Mouse (Mus musculus): ENCODE data around the gene Tmeff1.

Tmeff1 gene

DNA sequence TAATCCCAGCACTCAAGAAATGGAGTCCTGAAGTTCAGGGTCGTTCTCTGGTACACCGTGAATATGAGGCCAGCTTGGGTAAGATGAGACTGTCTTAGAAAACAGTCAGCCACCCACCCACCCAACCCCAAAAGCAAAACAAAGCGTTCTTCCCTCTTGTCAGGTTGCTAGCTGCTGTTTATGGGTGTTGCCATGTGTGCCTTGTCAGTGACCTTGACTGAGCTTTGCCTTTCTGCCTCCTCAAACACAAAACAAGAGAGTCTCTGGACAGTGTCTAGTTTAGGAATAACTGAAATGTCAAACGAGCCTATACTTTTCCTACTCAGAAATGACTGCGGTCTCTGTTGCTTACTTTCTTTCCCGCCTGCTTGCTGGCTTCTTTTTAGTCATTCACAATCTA lies 37.3 kb downstream of the Tmeff1 start:
- no peak for DNase-seq (ENCODE audit: low spot score)

DNA sequence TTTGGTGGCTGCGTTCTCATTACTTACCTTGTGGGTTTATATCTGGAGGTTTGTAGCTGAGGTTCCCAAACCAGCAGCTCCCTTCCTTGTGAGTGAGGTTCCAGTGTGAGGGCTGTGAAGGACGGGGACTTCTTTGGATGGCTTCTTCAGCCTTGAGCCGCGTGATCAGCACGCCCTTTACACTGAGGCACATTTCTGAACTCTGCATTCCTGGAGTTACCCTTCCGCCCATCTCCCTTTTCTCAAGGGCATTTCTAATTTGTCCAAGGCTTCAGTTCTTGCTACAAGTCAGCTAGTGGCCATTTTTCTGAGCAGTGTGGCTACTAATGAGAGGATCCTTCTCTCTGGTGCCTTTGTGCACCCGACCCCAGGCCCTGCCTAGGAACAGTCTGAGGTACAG lies 38.0 kb downstream of the Tmeff1 start:
- no peak for DNase-seq (ENCODE audit: low spot score)

- no peak for DNase-seq (ENCODE audit: low spot score)
Measured at GRCm38 (mm10) chr4:48624961-48625360, 40.0 kb downstream of the Tmeff1 start.

DNA sequence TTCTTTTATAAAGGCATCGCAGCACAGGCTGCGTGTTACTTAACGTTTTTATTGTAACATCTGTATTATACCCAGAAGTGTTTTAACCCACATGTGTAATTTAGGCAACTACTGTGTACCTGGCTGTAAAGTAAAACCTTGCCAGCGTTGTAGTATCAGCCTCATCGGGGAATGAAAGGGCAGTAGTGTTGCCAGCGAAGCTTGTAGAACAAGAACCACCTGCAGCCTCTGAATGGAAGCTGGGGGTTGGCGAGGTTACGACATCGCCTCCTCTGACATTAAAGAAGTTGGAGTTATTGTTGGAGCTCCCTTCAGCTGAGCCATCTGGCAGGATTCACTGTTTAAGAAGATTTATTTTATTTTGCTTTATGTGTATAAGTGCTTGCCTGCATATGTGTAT lies 40.9 kb downstream of the Tmeff1 start:
- DNase-seq (ENCODE audit: low spot score) = no peak

DNA sequence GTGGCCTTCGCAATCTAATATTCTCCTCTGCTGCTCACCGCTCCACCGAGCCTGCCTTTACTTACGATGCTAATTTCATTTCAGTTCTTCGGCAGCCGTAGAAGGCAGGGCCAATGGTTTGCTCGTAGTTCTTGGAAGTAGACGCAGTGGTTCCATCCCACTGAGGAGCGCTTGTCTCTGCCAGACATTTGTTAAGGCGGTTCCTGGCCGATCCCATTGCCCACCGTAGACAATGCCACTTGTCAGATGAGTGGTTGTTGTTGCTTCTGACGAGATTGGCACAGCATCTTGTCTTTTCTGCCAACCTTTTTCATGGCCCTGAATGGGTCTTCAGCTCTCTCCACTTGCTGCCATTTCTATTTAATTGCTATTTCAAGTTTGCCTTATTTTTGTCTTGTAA lies 44.5 kb downstream of the Tmeff1 start:
- DNase-seq (ENCODE audit: low spot score) = no peak

GRCm38 (mm10) chr4:48633529-48633928 lies 48.6 kb downstream of the Tmeff1 start:
- DNase-seq (ENCODE audit: low spot score) = peak; percentile 83

DNA sequence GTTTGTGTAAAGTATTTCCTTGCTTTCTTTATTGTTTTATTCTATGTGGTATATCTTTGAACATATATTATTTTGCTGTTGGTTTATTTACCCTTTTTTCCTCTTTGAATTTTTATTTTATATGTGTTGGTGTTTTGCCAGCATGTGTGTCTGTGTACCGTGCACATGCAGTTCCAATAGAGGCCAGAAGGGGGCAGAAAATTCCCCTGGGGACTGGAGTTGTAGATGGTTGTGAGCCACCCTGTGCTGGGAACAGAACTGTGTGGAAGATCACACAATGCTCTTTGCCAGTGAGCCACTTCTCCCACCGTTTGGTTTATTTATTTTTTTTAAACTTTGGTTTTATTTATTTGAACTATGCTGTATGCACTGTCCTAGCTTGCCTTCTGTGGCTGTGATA lies 49.1 kb downstream of the Tmeff1 start:
- peak; percentile 60 for DNase-seq (ENCODE audit: low spot score)

GRCm38 (mm10) chr4:48636831-48637230 lies 51.9 kb downstream of the Tmeff1 start:
- no peak for DNase-seq (ENCODE audit: low spot score)

- no peak for DNase-seq (ENCODE audit: low spot score)
Measured at GRCm38 (mm10) chr4:48638132-48638531, 53.2 kb downstream of the Tmeff1 start.

DNA sequence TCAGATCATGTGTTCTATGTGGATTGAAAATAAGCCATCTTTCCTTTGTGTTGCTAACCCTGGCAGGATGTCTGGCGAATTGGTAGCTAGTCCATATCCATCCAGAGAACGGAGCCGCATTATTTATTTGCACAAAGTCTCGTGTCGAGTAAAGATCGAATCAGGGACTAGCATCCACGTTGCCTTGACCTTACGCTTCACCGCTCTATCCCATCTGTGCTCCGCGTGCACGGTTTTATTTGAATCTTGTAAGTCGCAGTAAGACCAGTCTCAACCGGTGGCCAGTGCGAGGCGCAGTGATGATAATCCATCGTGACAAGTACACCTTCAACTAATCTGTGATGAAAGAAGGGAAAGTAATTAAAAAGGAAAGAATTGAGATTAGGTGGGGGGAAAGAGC lies 54.5 kb downstream of the Tmeff1 start:
- no peak for DNase-seq (ENCODE audit: low spot score)

- no peak for DNase-seq (ENCODE audit: low spot score)
Measured at GRCm38 (mm10) chr4:48643801-48644200, 58.8 kb downstream of the Tmeff1 start.

GRCm38 (mm10) chr4:48646143-48646542 lies 61.2 kb downstream of the Tmeff1 start:
- no peak for DNase-seq (ENCODE audit: low spot score)

DNA sequence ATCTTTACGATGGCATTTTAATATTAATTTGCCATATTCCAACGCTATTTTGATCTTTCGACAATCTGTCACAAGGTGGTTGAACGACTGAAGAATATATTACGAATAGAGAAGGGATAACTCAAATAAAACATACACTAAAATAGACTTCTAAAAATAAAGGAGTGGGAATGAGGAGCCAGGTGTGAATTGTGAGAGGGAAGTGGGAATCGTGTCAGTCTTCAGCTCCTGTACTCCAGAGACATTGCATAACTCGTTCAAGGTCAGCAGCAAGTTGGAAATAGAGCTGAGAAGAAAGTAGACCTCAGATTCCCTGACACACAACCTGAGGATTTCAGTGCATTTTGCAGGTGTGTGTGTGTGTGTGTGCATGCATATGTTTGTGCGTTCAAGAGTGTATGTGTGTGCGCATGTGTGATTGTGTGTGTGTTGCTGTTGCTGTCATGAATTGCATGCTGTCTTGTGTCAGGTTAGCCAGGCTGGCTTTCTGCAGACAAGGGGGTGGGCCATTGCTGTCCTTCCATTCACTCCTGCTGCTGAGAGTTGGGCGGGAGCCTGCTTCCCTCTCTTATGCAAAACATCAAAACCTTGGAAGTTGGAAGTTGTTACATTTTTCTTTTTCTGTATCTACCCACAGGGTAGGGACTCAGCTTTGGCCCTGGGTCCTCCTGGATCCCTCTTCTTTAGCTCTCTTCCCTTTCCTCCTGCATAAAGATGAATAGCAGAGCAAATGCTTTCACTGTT lies 65.8 kb downstream of the Tmeff1 start:
- no peak for DNase-seq (ENCODE audit: low spot score)

GRCm38 (mm10) chr4:48654118-48654517 lies 69.1 kb downstream of the Tmeff1 start:
- no peak for DNase-seq (ENCODE audit: low spot score)

- DNase-seq (ENCODE audit: low spot score) = no peak
Measured at GRCm38 (mm10) chr4:48656530-48656929, 71.6 kb downstream of the Tmeff1 start.

DNA sequence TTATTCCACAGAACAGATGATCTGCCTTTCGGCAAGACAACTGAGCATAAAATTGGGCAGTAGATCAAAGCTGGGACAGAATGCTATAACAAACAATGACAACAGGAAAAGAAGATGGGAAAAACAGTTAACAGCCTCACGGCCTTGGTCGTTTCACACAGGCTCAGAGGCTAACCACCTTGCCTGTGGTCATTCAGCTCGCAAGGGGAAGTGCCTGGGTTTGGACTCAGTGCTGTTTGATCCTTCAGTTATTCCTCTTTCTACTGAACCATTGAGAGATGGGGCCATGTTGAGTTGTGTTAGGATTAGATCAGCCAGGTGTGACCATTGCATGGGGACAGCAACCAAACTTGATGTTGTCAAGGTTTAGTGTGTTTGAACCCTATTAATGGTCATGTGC lies 75.2 kb downstream of the Tmeff1 start:
- DNase-seq (ENCODE audit: low spot score) = no peak

DNA sequence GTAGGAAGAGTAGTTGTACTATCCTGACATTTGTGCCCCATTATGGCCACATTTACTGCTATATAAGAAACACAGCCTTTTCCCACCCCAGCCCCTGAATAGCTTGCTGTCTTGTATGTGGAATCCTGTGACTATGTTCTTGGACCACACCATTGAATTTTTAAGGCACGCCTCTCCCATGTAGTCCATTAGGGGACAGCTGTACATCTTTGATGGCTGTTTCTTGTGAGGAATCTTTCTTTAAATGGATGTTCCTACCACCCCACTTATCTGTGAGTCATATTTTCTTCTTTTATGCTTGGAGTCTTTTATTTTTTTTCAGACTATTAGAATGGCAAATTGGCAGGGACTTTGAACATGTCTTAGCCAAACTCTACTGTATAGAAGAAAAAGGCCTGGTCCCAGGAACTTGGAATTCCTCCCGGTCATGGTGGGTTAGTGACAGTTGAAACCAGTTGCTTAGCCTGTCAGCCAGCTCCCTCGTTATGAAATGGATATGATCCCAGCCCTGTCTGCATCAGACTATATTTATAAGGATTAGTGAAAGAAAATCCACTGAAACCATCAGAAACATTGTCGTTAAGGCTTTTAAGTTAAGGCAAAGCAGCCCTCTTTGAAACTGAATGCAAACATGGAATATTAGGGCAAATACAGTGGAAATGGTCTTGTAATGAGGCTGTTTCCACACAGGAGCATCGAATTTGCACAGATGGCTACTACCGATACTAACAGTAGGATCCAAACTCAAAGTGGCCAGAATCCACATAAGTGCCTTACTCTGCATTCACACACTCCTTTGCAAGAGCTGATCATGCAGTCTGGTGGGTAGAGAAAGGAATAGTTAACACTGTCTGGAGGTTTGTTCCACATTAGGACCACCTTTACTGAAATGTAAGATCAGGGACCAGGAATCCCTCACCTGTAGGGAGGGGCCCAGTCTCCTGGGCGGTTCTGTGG lies 75.9 kb downstream of the Tmeff1 start:
- DNase-seq (ENCODE audit: low spot score) = no peak

- DNase-seq (ENCODE audit: low spot score) = no peak
Measured at GRCm38 (mm10) chr4:48663271-48663670, 78.3 kb downstream of the Tmeff1 start, which contains the start of gene Cavin4. TSS of gene Cavin4 (plus strand) at chr4:48663514.

DNA sequence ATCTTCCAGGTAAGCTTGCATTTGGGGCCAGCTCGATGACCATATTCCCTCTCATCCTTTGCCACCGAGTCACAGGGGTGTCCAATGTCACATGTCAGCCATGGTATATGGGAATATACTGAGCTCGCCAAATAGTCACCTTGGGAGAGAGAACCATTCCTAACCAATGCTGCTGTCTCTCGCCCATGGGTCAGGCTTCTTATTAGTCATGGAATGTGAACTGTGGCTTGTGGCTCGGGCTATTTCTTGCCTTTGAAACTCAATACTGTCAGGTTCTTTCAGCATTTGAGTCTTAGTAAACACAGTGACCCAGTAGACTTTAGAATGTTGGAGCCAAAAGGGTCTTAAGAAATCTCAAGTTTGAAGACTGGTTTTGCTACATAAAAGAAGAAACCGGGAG lies 79.0 kb downstream of the Tmeff1 start:
- DNase-seq (ENCODE audit: low spot score) = no peak

GRCm38 (mm10) chr4:48667279-48667678 lies 82.3 kb downstream of the Tmeff1 start:
- DNase-seq (ENCODE audit: low spot score) = no peak

- no peak for DNase-seq (ENCODE audit: low spot score)
Measured at GRCm38 (mm10) chr4:48672915-48673314, 87.9 kb downstream of the Tmeff1 start.

- DNase-seq (ENCODE audit: low spot score) = no peak
Measured at GRCm38 (mm10) chr4:48674412-48674811, 89.4 kb downstream of the Tmeff1 start.

GRCm38 (mm10) chr4:48676570-48677185 lies 91.7 kb downstream of the Tmeff1 start:
- no peak for DNase-seq (ENCODE audit: low spot score)
